Mouse (Mus musculus): ENCODE data around the gene Ltbp1.

DNA sequence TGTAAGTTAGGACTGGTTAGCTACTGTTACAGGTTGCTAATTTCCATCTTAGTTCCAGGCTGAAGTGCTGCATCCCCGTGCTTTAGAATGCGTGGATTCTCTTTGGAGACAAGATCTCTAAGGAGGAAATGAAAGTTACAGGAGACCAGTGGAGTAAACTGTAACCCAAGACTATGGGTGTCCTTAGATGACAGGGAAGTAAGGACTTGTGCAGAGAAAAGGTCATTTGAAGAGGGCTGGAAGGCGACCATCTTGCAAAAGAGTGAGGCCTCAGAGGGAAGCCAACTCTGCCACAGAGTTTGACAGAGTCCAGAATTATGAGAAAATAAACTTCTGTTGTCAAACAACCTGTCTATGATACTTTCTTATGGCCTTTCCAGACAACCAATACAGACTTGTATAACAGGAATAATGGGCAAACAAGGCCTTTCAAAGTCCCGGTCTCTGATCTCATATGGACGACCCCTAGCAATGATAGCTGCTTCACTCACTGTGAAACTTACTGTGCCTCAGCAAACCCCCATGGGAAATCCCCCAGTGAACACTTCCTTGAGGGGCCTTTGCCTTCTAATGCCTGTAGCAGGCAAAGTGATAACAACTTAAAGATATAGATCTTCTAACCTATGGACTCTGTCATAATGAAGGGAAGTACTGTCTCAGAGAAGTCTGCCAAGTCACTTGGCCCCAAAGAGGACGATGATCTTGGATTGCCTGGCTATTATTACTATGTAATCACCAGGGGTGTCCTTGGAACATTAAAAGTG is 386.2 kb downstream of the Ltbp1 start:
- TF ChIP-seq POLR2A (IDR thresholded peaks at IDR 0.05; ENCODE audit: insufficient read depth, low read depth, low read length) (no peak), CTCF (IDR thresholded peaks at IDR 0.05; ENCODE audit: insufficient read depth, low read depth, low read length) (no peak)

Measured in olfactory bulb, adult 2 months (tissue).